Mouse (Mus musculus) liver, embryonic 13.5 days (tissue): ENCODE results near the gene Obox6. TPM values are rescaled to one million over a fixed set of nuclear protein-coding genes. Genes with fewer than 3 reads are reported as not detected.

Source experiments
- ATAC-seq: fragments of 200-750 bp; cut with Nextera tagmentation; 2 replicates; pipeline ENCODE4 v1.8.0; 2017; ENCODE audit warnings: low read depth, mild to moderate bottlenecking, moderate number of reproducible peaks, moderate library complexity
- DNase-seq: peaks from one replicate; pipeline ENCODE4 v3.0.0; 2022
- H3K27ac ChIP-seq: fragments of 300-500 bp; sonication (generic); 2 replicates; pipeline ENCODE4 v1.5.1; 2015; ENCODE audit warnings: moderate library complexity, mild to moderate bottlenecking, inconsistent platforms
- H3K27me3 ChIP-seq: fragments of 300-500 bp; sonication (generic); 2 replicates; pipeline ENCODE4 v1.6.1; 2015; ENCODE audit warnings: mild to moderate bottlenecking, inconsistent platforms
- H3K36me3 ChIP-seq: fragments of 300-500 bp; sonication (generic); 2 replicates; pipeline ENCODE4 v1.6.1; 2015; ENCODE audit warnings: mild to moderate bottlenecking, inconsistent platforms
- H3K4me1 ChIP-seq: fragments of 300-500 bp; sonication (generic); replicated peaks from 2 replicates; pipeline ENCODE4 v1.6.1; 2015; ENCODE audit warnings: inconsistent platforms
- H3K4me2 ChIP-seq: fragments of 300-500 bp; sonication (generic); 2 replicates; pipeline ENCODE4 v1.6.1; 2015; ENCODE audit warnings: inconsistent platforms, mild to moderate bottlenecking, moderate library complexity
- H3K4me3 ChIP-seq: fragments of 300-500 bp; sonication (generic); replicated peaks from 2 replicates; pipeline ENCODE4 v1.5.1; 2015; ENCODE audit warnings: mild to moderate bottlenecking, inconsistent platforms
- H3K9ac ChIP-seq: fragments of 300-500 bp; sonication (generic); 2 replicates; pipeline ENCODE4 v1.6.1; 2015; ENCODE audit warnings: mild to moderate bottlenecking, inconsistent platforms
- H3K9me3 ChIP-seq: fragments of 300-500 bp; sonication (generic); replicated peaks from 2 replicates; pipeline ENCODE4 v1.6.1; 2016; ENCODE audit warnings: inconsistent platforms
- WGBS: fragments of 180-500 bp; shearing (Covaris S2); methylation state at CpG from one replicate; pipeline ENCODE4 v1.1.7; 2015; ENCODE audit not compliant: insufficient replicate concordance; 5-methylcytosine and 5-hydroxymethylcytosine counted together
- polyA plus RNA-seq: library from polyadenylated mRNA; unstranded; fragments of >200 nt; fragmentation: Nextera tagmentation; extraction: Ambion mirVana; gene quantifications from 2 replicates; pipeline ENCODE4 v1.2.1, GENCODE M21; 2015

The Obox6 gene
- not detected in 2 replicates for polyA plus RNA-seq

- ATAC-seq = no peak
- WGBS = 68% methylated on average over 3 of the region's 3 CpGs
Measured at GRCm38 (mm10) chr7:15839578-15839977, at the start of gene Obox6. Gene Obox6, minus strand, starts transcription at chr7:15839678.

GRCm38 (mm10) chr7:15884127-15884526 lies 44.6 kb upstream of the Obox6 start:
- H3K4me1 ChIP-seq = peaks cover 6% of the 10 kb centered on the region; the same call in 1 of the 2 replicates
- WGBS = 63% methylated on average over 2 of the region's 2 CpGs
- no peak overlapping the region for H3K27ac ChIP-seq
- ATAC-seq (0 out of 2 replicates have a peak, but pooled peaks have one; percentile 41), DNase-seq (no peak)
- H3K9ac ChIP-seq = no peak overlapping the region
- H3K27me3 ChIP-seq = no peaks in the 10 kb centered on the region
- no peak overlapping the region for H3K4me3 ChIP-seq
- H3K9me3 ChIP-seq = no peaks in the 10 kb centered on the region
- H3K36me3 ChIP-seq = no peaks in the 10 kb centered on the region
- no peak overlapping the region for H3K4me2 ChIP-seq

More at GRCm38 (mm10) chr7:15839578-15839977, at the start of gene Obox6:
- DNase-seq = no peak
- no peak within 1 kb of the TSS for H3K4me2 ChIP-seq
- H3K4me1 ChIP-seq = no peaks in the 10 kb centered on the region
- peaks cover 17% of the 10 kb centered on the region for H3K9me3 ChIP-seq
- H3K4me3 ChIP-seq = no peak within 1 kb of the TSS
- no peaks in the 10 kb centered on the region for H3K36me3 ChIP-seq
- no peak within 1 kb of the TSS for H3K9ac ChIP-seq
- H3K27ac ChIP-seq = no peak within 1 kb of the TSS
- no peaks in the 10 kb centered on the region for H3K27me3 ChIP-seq

- ATAC-seq = no peak
- no peak within 1 kb of the TSS for H3K4me2 ChIP-seq
- DNase-seq = no peak
- no peak within 1 kb of the TSS for H3K27ac ChIP-seq
- no peaks in the 10 kb centered on the region for H3K27me3 ChIP-seq
- H3K4me3 ChIP-seq = no peak within 1 kb of the TSS
- no peaks in the 10 kb centered on the region for H3K9me3 ChIP-seq
- WGBS = 55% methylated on average over 2 of the region's 2 CpGs
- H3K36me3 ChIP-seq = no peaks in the 10 kb centered on the region
- no peak within 1 kb of the TSS for H3K9ac ChIP-seq
- H3K4me1 ChIP-seq = peaks cover 6% of the 10 kb centered on the region; the same call in 1 of the 2 replicates
Measured at GRCm38 (mm10) chr7:15882317-15882716, 42.8 kb upstream of the Obox6 start, which contains the start of gene Crxos. Gene Crxos, plus strand, starts transcription at chr7:15882617.

DNA sequence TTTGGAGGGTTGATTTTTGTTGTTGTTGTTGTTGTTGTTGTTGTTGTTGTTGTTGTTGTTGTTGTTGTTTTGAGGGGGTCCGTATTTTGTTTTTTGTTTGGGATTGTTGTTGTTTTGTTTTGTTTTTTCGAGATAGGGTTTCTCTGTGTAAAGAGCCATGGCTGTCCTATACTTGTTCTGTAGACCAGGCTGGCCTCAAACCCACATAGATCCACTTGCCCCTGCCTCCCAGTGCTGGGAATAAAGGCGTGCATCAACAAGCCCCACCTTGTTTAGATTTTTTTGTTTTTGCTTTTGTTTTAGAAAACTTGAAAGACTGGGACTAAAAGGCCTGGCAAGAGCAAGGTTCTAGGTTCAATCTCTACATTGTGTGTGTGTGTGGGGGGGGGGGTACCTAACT lies 42.4 kb upstream of the Obox6 start:
- WGBS = 37% methylated on average over 3 of the region's 3 CpGs
- Histone ChIP-seq H3K36me3 (no peaks in the 10 kb centered on the region), H3K4me3 (no peak overlapping the region), H3K27me3 (no peaks in the 10 kb centered on the region), H3K4me2 (no peak overlapping the region), H3K4me1 (peaks cover 6% of the 10 kb centered on the region; the same call in 1 of the 2 replicates), H3K9me3 (no peaks in the 10 kb centered on the region), H3K27ac (no peak overlapping the region), H3K9ac (no peak overlapping the region)
- no peak for ATAC-seq
- no peak for DNase-seq

DNA sequence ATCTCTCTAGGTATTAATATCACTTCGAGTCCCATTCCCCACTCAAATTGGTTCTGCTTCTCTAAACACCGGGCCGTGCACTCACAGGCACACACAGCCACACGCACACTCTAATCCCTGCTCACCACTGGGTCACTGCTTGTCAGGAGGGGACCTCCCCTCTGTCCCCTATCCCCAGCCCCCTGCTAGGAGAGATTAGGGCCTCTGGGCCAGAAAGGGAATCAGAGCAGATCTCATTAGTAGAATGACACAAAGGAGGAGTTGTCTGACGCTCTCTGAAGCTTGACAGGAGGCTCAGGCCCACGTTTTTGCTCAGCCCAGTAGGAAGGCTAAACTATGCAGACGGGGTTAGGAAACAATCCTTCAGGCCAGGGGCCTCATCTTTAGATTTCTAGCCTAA lies 41.9 kb upstream of the Obox6 start:
- Histone ChIP-seq H3K27ac (no peak overlapping the region), H3K4me3 (no peak overlapping the region), H3K36me3 (no peaks in the 10 kb centered on the region), H3K9me3 (no peaks in the 10 kb centered on the region), H3K9ac (no peak overlapping the region), H3K4me1 (peaks cover 6% of the 10 kb centered on the region; the same call in 1 of the 2 replicates), H3K4me2 (no peak overlapping the region), H3K27me3 (no peaks in the 10 kb centered on the region)
- ATAC-seq (no peak), DNase-seq (no peak)
- WGBS = 19% methylated on average over 7 of the region's 7 CpGs

DNA sequence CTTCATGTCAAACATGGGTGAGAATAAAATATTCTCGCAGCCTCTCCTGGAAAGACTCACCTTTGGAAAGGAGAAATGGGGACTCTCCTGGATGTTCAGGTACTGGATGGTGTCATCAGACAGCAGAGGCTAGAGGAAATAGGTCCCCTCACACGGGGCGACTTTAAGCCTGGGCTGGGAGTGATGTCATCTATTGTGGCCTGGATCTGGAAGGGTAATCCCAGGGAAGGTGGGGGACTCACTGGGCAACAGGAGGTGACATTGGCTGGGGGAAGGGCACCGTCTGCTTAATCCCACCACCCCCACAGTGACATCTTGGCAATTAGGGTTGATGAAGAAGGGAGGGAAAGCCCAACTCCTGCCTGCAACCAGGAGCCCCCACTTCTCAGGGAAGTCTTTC lies 40.3 kb upstream of the Obox6 start, which contains the start of gene Crx:
TSS of gene Crx (minus strand) at position 213 of the 400 bp plus-strand sequence.
- Histone ChIP-seq H3K4me1 (peaks cover 6% of the 10 kb centered on the region; the same call in 1 of the 2 replicates), H3K4me2 (no peak within 1 kb of the TSS), H3K9me3 (no peaks in the 10 kb centered on the region), H3K4me3 (no peak within 1 kb of the TSS), H3K27me3 (no peaks in the 10 kb centered on the region), H3K27ac (no peak within 1 kb of the TSS), H3K9ac (no peak within 1 kb of the TSS), H3K36me3 (no peaks in the 10 kb centered on the region)
- WGBS = 23% methylated on average over 4 of the region's 4 CpGs
- DNase-seq (no peak), ATAC-seq (no peak)

DNA sequence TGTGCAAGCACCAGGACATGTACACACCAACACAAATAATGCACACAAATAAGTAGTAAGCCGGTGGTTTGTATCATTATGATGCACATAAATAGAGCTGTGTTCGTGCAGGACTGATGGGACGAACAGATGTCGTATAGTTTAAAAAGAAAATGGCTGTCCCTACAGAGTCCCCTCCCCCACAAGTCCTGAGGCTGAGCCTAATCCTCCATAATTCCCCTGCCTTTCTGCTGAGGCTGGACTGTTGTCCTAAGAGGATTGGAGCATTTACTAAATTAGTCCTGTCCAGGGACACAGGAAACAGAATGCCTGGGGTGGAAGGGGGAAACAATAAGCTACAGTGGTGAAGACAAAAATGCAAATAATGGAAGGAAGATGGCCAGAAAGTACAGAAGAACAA lies 24.6 kb upstream of the Obox6 start:
- no peaks in the 10 kb centered on the region for H3K9me3 ChIP-seq
- H3K4me3 ChIP-seq = no peak overlapping the region
- H3K9ac ChIP-seq = no peak overlapping the region
- DNase-seq = no peak
- no peaks in the 10 kb centered on the region for H3K4me1 ChIP-seq
- no peak overlapping the region for H3K27ac ChIP-seq
- WGBS = 61% methylated on average over 4 of the region's 4 CpGs
- no peak for ATAC-seq
- H3K27me3 ChIP-seq = no peaks in the 10 kb centered on the region
- H3K36me3 ChIP-seq = no peaks in the 10 kb centered on the region
- H3K4me2 ChIP-seq = no peak overlapping the region

DNA sequence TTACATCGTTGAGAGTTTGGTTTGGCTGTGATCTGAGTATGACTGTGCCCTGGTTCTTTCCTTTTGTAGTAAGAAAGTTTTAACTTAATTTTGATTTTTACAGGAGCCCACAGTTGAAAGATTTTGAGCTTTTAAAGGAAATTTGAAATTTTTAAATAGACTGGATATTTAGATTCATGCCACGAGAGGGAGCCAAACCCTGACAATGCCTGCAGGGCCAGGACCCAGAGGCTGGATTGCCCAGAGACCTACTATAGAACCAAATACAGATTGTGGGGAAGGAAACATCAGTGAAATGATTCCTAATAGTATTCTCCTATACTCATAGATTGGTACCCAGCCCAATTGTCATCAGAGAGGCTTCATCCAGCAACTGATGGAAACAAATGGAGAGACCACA lies 20.2 kb upstream of the Obox6 start:
- no peak for ATAC-seq
- no peak overlapping the region for H3K4me2 ChIP-seq
- DNase-seq = no peak
- H3K9me3 ChIP-seq = no peaks in the 10 kb centered on the region
- H3K27me3 ChIP-seq = no peaks in the 10 kb centered on the region
- 32% methylated on average over 2 of the region's 2 CpGs for WGBS
- H3K9ac ChIP-seq = no peak overlapping the region
- no peaks in the 10 kb centered on the region for H3K36me3 ChIP-seq
- no peak overlapping the region for H3K27ac ChIP-seq
- no peaks in the 10 kb centered on the region for H3K4me1 ChIP-seq
- H3K4me3 ChIP-seq = no peak overlapping the region

Other genes starting within 250 kb of the Obox6 start
- not detected in 2 replicates for gene Obox3, start 199.8 kb downstream of the Obox6 start, polyA plus RNA-seq
- gene Obox5, start 89.5 kb downstream of the Obox6 start, polyA plus RNA-seq = not detected in 2 replicates
- not detected in 2 replicates for gene Crx, start 40.3 kb upstream of the Obox6 start, polyA plus RNA-seq
- not detected in 2 replicates for gene Crxos, start 42.9 kb upstream of the Obox6 start, polyA plus RNA-seq
- gene Selenow, start 82.7 kb upstream of the Obox6 start, polyA plus RNA-seq = 368 and 374 TPM in 2 replicates
- 122 and 132 TPM in 2 replicates for gene Nop53, start 106.4 kb upstream of the Obox6 start, polyA plus RNA-seq
- 3.9 and 4.6 TPM in 2 replicates for gene Ehd2, start 127.9 kb upstream of the Obox6 start, polyA plus RNA-seq
- gene Bicra, start 208.2 kb upstream of the Obox6 start, polyA plus RNA-seq = 1.4 TPM in 2 replicates
- 0.02 TPM in 1 of 2 replicates, not detected in the other for gene Zfp541, start 222.1 kb upstream of the Obox6 start, polyA plus RNA-seq